Mouse (Mus musculus): ENCODE measurements around the gene Ambn.
"Not testable (repeated sequence)": the region's sequence is repeated elsewhere in the genome, so short reads cannot be mapped to it uniquely, and the experiment has no call there.

Gene Ambn

DNA sequence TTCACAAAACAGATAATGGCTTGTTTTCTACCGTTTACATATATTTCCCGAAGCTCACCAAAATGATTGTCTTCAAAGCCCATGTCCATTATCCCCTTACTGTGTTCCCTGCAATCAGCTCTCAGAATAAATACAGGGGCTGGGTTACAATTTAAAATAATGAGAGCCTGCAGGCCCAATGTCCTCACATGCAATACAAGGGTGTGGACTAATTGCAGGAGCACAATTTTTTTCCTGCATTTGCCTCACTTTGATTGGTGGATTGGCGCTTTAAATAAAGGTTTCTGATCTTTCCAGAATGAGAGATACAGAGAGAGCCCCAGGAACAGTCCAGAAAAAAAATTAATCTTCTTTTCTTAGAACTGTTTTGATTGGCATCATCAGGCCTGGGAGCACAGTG lies at the start of gene Ambn:
TSS of gene Ambn (plus strand) at position 301 of the 400 bp plus-strand sequence.
- DNase-seq (ENCODE audit: low spot score in 2 of 2) = no peak

DNA sequence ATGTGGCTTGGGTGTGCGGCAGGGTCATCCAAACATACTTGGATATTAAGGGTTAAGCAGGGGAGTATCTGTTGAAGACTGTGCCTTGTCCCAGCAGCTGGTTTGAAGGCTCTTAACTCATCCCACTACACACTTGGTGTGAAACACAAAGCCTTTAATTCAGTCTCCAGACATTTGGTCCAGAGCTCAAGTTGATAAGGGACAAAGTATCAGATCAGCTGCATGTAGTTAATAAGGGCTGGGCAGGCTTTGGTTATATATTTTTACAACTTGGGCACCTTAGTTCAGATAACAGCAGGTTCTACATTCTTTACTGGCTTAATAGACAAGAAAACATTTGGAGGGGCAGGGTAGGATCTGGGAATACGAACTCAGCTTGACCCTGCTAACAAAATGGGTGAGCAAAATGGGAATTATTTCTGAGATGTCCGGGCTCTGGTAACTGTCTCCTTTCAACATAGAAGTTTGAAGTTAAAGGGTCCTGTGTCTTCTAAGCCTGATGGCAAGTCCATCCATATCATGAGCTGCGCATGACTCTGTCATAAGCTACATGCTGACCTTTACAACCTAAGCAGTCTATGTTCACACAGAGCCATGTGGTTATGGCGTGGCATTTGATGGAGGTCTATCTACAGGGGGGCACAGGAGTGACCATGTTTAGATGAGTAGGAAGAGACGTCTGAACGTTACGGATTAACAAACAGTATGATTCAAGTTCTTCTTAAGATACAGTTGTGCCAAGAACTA lies 35.3 kb upstream of the Ambn start:
- no peak for DNase-seq (ENCODE audit: low spot score in 2 of 2)

DNA sequence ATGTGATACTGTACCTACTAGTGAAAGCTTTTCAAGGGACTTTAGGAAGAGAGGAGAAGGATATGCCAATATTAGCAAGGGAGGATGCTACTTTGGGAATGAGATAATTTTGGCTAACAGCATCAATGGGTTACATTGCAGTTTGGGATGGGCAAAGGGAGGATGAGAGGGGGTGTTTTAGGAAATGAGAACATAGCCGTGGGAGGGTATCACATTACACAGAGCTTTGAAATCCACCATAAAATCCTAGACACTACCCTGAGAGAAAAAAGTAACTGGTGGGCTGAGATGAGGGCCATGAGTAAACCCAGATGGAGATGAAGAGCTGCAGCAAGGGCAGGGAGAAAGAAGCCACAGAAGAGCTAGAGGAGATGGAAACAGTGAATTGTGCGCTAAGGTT lies 30.9 kb upstream of the Ambn start:
- DNase-seq (ENCODE audit: low spot score in 2 of 2) = not testable (repeated sequence)

DNA sequence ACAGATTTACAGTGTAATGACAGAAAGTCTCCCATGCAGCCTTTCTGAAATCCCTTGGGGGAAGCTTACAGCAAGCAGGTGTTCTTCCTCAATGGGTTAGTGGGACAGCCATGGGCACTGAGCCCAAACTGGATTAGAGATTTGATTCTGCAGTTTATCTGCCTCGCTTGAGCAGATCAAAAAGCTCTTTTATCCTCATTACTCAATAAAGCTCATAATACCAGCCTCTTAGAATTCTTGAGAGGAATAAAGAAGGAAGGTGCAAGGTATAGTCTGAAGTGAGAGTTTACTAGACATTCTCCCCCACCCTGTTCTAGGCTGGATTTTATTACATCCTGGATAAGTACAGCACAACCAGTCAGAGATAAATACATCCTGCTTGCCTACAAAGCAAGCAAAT lies 29.0 kb upstream of the Ambn start:
- DNase-seq (ENCODE audit: low spot score in 2 of 2) = no peak

DNA sequence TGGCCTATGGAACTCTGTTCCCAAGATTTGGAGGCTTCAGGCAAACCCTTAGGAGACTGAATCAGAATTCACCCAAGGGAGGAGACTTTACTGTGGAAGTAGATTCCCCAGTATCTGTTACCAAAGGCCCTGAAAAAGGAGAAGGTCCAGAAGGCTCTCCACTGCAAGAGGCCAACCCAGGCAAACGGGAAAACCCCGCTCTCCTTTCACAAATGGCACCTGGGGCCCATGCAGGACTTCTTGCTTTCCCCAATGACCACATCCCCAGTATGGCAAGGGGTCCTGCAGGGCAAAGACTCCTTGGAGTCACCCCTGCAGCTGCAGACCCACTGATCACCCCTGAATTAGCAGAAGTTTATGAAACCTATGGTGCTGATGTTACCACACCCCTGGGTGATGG lies 11.7 kb downstream of the Ambn start:
- no peak for DNase-seq (ENCODE audit: low spot score in 2 of 2)

DNA sequence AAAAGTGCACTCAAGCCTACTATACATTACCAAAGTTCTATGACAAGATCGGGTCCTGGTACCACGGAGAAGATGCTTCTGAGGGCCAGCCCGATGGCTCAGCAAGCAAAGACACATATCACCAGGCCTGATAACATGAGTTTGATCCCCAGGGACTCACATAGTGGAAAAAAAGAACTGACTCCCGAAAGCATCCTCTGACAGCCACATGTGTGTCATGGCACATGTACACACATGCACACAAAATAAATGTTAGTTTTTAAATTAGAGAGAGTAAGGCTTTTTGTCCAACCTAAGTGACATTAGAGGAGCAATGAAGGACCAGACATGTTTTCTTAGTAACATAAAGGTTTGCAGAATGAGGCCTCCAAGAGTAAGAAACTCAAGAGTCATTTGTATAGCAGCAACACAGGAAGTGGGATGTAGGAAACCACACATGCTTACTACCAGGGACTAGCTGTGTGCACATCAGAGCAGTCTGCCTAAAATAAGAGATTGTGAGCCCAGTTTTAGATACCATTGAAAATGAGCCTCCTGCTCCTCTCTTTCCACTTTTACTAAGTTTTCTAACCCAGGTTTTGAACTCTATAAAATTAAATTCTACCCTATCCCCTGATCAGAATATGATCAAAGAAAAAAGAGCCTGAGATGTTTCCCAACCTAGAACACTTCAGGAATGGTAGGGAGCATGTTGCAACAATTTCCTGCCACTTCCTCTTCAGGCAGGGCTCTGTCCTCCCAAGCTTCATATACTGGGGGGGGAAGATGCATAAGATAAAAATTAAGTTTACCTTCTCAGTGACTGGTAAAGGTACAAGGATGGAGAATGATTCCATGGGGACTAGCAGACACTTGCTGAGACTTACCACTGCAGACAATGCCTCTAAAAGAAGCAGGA lies 13.3 kb downstream of the Ambn start:
- DNase-seq (ENCODE audit: low spot score in 2 of 2) = no peak

DNA sequence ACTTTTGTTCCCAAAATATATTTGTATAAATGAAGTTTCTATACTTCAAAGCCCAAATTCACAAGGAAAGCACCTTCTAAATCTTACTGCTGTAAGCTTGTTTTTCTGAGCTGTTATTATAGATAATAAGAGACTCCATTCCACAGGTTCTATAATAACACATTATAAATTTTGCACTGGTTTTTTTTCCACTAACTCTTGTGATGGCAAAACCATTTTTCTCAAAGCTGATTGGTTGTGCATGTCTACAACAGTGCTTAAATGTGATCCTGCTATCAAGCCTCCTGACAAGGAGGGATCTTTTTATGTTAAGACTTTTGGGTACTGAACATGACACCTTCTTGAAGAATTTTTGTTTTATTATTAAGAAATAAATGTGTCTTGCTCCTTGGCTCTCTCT lies 31.9 kb downstream of the Ambn start, which contains the start of gene Enam:
TSS of gene Enam (plus strand) at position 301 of the 400 bp plus-strand sequence.
- no peak for DNase-seq (ENCODE audit: low spot score in 2 of 2)

DNA sequence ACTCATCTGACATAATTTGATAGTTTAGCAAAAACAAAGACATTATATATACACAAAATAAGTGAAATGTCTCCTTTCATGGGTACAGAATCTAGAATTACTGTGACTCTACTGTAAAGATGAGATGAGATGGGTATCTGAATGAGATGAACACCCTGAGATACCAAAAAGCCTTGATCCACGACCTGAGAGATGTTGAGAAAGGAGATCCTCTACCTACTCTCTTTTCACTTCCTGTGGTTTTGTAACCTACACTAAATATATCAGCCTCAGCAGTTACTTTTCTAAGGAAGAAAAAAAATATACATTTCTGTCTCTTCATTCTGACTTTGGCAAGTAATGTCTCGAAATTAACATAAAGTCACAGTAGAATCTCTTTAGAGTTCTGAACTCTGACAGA lies 33.2 kb downstream of the Ambn start:
- DNase-seq (ENCODE audit: low spot score in 2 of 2) = no peak

DNA sequence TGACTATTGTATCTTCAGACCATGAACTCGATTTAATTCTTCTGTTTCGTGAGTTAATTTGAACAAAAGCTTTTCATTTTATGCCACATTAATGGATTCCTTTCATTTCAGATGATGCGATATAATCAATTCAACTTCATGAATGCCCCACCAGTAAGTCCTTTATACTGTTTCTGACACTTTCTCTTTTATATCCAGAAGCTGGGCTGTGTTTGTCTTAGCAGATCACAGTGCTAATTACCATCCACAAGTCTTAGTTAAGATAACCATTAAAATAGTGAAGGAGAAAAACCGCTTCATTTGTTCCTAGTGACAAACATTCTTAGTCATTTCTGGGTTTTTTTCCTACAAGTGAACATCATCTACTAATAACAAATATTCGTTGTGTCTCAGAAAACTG lies 35.3 kb downstream of the Ambn start:
- no peak for DNase-seq (ENCODE audit: low spot score in 2 of 2)

DNA sequence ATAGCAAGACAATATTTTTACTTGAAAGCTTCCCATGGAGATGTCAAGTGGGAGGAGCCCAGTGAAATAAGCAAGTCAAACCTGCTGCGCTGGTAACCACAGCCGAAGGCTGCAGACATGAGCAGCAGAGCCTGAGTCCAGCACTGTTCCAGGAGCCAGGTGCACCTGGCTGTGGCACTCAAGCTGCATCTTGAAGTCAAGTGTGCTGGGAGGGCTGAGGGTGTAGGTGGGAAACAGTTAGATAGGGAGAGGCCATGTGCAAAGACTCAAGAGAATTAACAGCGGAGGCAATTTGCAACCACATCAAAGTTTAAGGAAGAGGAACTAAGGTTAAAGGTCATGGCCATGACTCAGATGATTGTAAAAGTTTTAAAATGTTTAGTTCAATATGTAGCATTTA lies 44.0 kb downstream of the Ambn start:
- DNase-seq (ENCODE audit: low spot score in 2 of 2) = no peak

DNA sequence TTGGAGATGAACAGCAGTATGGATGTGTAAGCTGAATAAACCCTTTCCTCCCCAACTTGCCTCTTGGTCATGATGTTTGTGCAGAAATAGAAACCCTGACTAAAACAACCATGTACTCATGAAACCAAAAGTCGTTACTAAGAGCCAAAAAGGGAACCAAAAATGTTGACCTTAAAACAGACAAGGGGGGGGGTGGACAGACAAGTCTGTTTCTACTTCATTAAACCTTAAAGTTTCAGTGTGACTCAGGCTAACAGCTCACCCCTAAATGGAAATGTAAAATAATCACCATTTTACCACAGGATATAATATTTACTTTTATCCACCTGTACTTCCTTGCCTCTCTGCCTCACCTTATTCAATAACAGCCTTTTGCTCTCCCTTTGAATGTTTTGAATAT lies 52.8 kb downstream of the Ambn start:
- no peak for DNase-seq (ENCODE audit: low spot score in 2 of 2)

DNA sequence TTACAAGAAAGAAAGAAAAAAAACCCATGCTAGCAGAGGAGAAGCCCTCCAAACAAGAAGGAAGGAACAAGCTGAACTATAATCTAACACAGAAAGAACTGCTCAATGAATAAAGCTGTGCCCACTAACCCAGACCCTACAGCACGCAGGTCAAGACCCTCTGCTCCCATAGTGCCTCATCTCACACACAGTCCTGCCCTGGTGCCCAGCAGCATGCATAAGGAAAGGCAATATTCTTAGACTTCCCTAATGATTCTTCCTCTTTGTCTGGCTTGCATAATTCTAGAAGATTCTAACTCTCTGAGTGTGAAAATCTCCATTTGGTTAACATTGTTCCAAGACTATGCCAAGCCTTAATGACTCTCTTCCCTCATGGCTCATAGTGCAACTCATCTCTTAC lies 53.2 kb downstream of the Ambn start:
- no peak for DNase-seq (ENCODE audit: low spot score in 2 of 2)
